In genomic region chr10:7289773-7290411, GRCm38 (mm10) we compare ENCODE assay signal across 13 mouse cellular contexts.
A peak's percentile ranks its signal among the peaks of the same experiment; 100 is the strongest.
DNase-seq lines count a peak whose midpoint lies in the region; ATAC-seq and TF ChIP-seq lines count a peak whose summit lies in the region.
"Had no signal": no experiment of that assay in that cellular context is flagged by ENCODE, and none has a peak within 500 bp of the region (broad histone marks: within the 10 kb centered on the region; RNA-seq: fewer than 3 reads in every experiment).

No protein-coding gene starts in this region.

- H3K9ac ChIP-seq in heart, embryonic 14.5 days (ENCODE audit: low read length) = no peak overlapping the region
- H3K9ac ChIP-seq: limb, embryonic 12.5 days had no signal

- TF ChIP-seq POLR2A in kidney, adult 2 months (IDR thresholded peaks at IDR 0.05; ENCODE audit: low read depth, low read length) = no peak

- H3K4me1 ChIP-seq in heart, embryonic 14.5 days (ENCODE audit: control insufficient read depth in 2 of 2, insufficient read depth in 2 of 2, low read length in 2 of 2) = peaks cover 0 to 2% of the 10 kb centered on the region in 2 experiments; a peak in 2 of 4 replicates
- no peaks in the 10 kb centered on the region for H3K4me1 ChIP-seq in kidney, adult 2 months (ENCODE audit: control insufficient read depth, insufficient read depth, low read length)
- H3K4me1 ChIP-seq: forebrain, embryonic 10.5 days had no signal

- 60% methylated on average over 10 of the region's 10 CpGs for WGBS in heart, embryonic 14.5 days
- WGBS in kidney, adult 2 months = 49% methylated on average over 10 of the region's 10 CpGs

- intact Hi-C loops in heart, postnatal 25 days (cut with DNase I) = no loop called here
- intact Hi-C loops in left cerebral cortex, postnatal 4 days (cut with DNase I) = no loop called here

- no peaks in the 10 kb centered on the region for H3K9me3 ChIP-seq in heart, embryonic 14.5 days (ENCODE audit: control insufficient read depth, low read length)
- H3K9me3 ChIP-seq: limb, embryonic 12.5 days had no signal

- H3K27me3 ChIP-seq in heart, embryonic 14.5 days (ENCODE audit: control insufficient read depth, insufficient read depth, low read length) = no peaks in the 10 kb centered on the region
- no peaks in the 10 kb centered on the region for H3K27me3 ChIP-seq in kidney, adult 2 months (replicated peaks; ENCODE audit: control insufficient read depth, insufficient read depth, low read length)
- H3K27me3 ChIP-seq: limb, embryonic 12.5 days had no signal

- H3K4me2 ChIP-seq in heart, embryonic 14.5 days (ENCODE audit: low read length) = no peak overlapping the region
- H3K4me2 ChIP-seq: limb, embryonic 12.5 days had no signal

- TF ChIP-seq CTCF in kidney, adult 2 months (conservative IDR thresholded peaks at IDR 0.05; ENCODE audit: insufficient read depth, insufficient read length, low read depth, low read length) = no peak

- H3K36me3 ChIP-seq in heart, embryonic 14.5 days (ENCODE audit: control insufficient read depth, insufficient read depth, low read length) = no peaks in the 10 kb centered on the region
- no peaks in the 10 kb centered on the region for H3K36me3 ChIP-seq in kidney, adult 2 months (ENCODE audit: control insufficient read depth, insufficient read depth, low read length)
- H3K36me3 ChIP-seq: forebrain, embryonic 10.5 days; limb, embryonic 12.5 days had no signal

- H3K27ac ChIP-seq in heart, embryonic 14.5 days (replicated peaks in 1 of 2; ENCODE audit: control insufficient read depth in 1 of 2, insufficient read depth in 1 of 2, low read depth in 2 of 2, low read length in 2 of 2) = peak overlapping the region; percentile 12 to 38; a peak in 2 of 4 replicates
- no peak overlapping the region; the same call in 1 of the 2 replicates for H3K27ac ChIP-seq in kidney, adult 2 months (ENCODE audit: insufficient read depth, low read depth, low read length)
- H3K27ac ChIP-seq: forebrain, embryonic 10.5 days; limb, embryonic 12.5 days had no signal

- no peak overlapping the region for H3K4me3 ChIP-seq in heart, embryonic 14.5 days (ENCODE audit: control insufficient read depth in 1 of 2, insufficient read depth in 1 of 2, low read depth in 1 of 2, low read length in 2 of 2)
- H3K4me3 ChIP-seq in kidney, adult 2 months (ENCODE audit: insufficient read depth, low read depth, low read length) = no peak overlapping the region
- H3K4me3 ChIP-seq: forebrain, embryonic 10.5 days; limb, embryonic 12.5 days; myocyte had no signal

- no peak for DNase-seq in heart, postnatal 25 days (ENCODE audit: low spot score)
- DNase-seq in NIH3T3 (ENCODE audit: low read depth) = peak; percentile 25
- DNase-seq in kidney, adult 2 months = peak; percentile 63
- peak; percentile 10 to 34 for DNase-seq in lung, adult 18-20 months
- no peak for DNase-seq in left cerebral cortex, postnatal 4 days
- no peak for DNase-seq in cerebellum, postnatal 14 days
- DNase-seq: cerebellum, adult 9-10 months; right cerebral cortex, postnatal 14 days had no signal

- ATAC-seq in heart, embryonic 14.5 days (ENCODE audit: insufficient number of reproducible peaks, insufficient read depth, low FRiP score, low read depth) = no peak; the same call in 1 of the 2 replicates
- ATAC-seq in monocyte, adult 5-6 weeks (replicated peaks; ENCODE audit: insufficient number of reproducible peaks, low FRiP score, low TSS enrichment, poor library complexity, severe bottlenecking) = no peak

Comparison
In these comparisons a context has a peak if more than half of its experiments do, and no peak if none do; other contexts are left out.
1. DNase-seq: peak in NIH3T3 (single experiment), kidney, adult 2 months (single experiment) and lung, adult 18-20 months (2 of 2); none in heart, postnatal 25 days (single experiment), left cerebral cortex, postnatal 4 days (single experiment) and cerebellum, postnatal 14 days (0 of 2).